Mouse (Mus musculus): ENCODE data around the gene Manbal. TPM values are rescaled to one million over a fixed set of nuclear protein-coding genes. Genes with fewer than 3 reads are reported as not detected.

Gene Manbal
- 66.5 and 75.6 TPM in 2 replicates for polyA plus RNA-seq (2016; fragmentation: Nextera tagmentation; extraction: Ambion mirVana)

DNA sequence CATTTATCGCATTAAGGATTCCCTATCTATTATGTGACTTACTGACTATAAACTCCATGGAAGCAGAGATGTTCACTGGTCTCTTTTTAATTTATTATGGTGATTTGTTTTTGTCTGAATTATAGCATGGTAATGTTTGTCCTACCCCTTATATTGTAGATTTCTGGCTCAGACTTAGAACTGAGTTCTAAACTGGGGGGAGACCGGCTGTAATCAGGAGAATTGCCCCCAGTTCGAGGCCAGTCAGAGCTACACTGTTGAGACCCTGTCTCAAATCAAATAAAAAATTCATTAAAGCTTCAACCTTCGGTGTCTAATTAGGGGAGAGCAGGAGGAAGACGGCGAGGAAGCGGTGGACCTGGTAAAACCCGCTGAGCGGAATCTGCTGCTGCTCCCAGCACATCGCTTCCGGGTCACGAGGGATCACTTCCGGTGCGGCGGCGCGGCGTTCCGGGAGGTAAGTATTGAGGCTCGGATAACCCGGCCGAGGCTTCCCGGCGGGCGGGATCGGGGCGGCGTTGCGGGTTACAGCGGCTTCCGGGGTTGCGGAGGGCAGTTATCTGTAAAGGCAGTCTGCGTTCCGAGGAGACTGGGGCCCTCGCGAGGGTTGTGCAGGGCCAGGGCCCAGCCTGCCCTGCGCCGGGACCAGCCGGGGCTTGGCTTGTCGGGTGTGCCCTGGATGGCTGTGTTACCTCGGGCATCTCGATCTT is at the start of gene Manbal:
TSS of gene Manbal (plus strand) at position 411 of the 710 bp plus-strand sequence.
- Histone ChIP-seq H3K4me2 (replicated peaks) (peak within 1 kb of the TSS; percentile 90), H3K27ac (replicated peaks) (peak within 1 kb of the TSS; percentile 91), H3K9me3 (no peaks in the 10 kb centered on the region), H3K36me3 (peaks cover 4% of the 10 kb centered on the region; the same call in 1 of the 2 replicates), H3K4me1 (peaks cover 22% of the 10 kb centered on the region), H3K9ac (replicated peaks) (peak within 1 kb of the TSS; percentile 93), H3K27me3 (no peaks in the 10 kb centered on the region), H3K4me3 (peak within 1 kb of the TSS; percentile 84)
- WGBS = 5% methylated on average over 42 of the region's 42 CpGs
- ATAC-seq (ENCODE audit: low FRiP score, low read depth) = peak; percentile 89

DNA sequence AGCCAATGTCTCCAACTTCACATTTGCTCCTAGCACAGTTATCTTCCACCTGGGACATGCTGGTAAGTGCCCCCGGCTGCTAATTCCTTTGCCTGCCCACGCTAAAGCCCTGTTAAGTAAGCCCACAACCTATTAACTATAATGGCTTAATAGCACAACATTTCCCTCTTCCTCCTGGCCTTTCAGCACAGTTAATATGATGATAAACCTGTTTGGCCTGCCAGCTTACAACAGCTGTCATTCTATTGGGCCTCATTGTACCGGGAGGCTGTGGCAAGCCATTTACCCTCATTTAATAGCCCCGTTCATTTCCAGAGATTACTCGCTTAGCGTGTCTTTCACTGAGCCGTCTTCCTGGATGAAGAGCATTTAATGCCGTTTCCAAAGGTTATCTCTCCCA is 47.3 kb upstream of the Manbal start:
- WGBS = 87% methylated on average over 8 of the region's 8 CpGs
- no peaks in the 10 kb centered on the region for H3K27me3 ChIP-seq
- H3K27ac ChIP-seq (replicated peaks) = no peak overlapping the region
- H3K4me2 ChIP-seq (replicated peaks) = no peak overlapping the region
- ATAC-seq (ENCODE audit: low FRiP score, low read depth) = no peak
- H3K4me3 ChIP-seq = no peak overlapping the region
- H3K9ac ChIP-seq (replicated peaks) = no peak overlapping the region
- no peaks in the 10 kb centered on the region for H3K9me3 ChIP-seq
- no peaks in the 10 kb centered on the region; the same call in 1 of the 2 replicates for H3K4me1 ChIP-seq
- peaks cover 90% of the 10 kb centered on the region for H3K36me3 ChIP-seq

GRCm38 (mm10) chr2:157320886-157321285 is 46.5 kb upstream of the Manbal start:
- H3K4me3 ChIP-seq = no peak overlapping the region
- no peaks in the 10 kb centered on the region; the same call in 1 of the 2 replicates for H3K4me1 ChIP-seq
- WGBS = 47% methylated on average over 5 of the region's 5 CpGs
- no peak overlapping the region for H3K9ac ChIP-seq (replicated peaks)
- H3K27me3 ChIP-seq = no peaks in the 10 kb centered on the region
- H3K4me2 ChIP-seq (replicated peaks) = no peak overlapping the region
- H3K36me3 ChIP-seq = peaks cover 90% of the 10 kb centered on the region
- H3K9me3 ChIP-seq = no peaks in the 10 kb centered on the region
- H3K27ac ChIP-seq (replicated peaks) = no peak overlapping the region
- no peak for ATAC-seq (ENCODE audit: low FRiP score, low read depth)

DNA sequence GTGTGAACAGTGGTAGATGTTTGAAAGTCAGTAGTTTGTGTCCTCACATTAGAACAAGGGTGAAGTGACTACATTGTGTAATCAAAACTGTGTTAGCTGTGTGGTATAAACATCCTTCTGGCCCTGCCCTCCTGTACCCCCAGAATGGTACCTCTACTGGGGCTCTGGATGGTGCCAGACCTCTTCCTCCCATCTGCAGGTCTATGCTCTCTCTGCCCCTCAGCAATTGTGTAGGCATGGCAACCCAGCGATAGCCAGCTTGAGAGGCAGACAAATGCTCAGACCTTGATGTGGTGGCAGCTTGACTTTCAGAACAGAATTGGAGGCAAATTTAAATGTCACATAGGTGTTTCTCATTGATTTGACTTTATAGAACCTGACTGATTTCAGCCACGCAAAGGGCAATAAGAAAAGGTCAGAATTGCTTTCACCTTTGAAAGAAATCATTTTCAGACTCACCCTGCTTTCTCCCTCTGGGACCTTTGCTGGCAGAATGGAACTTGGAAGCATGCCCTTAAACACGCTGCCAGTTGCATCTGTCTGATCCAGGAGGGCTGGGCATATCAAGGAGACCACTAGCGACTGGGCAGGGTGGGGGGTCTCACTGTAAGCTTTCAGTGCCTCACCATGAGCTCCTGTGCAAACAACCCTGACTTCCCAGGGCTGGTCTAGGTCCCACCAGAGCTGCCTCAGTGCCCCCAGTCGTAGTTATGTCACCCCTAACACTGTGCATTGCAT is 45.2 kb upstream of the Manbal start:
- Histone ChIP-seq H3K36me3 (peaks cover 92% of the 10 kb centered on the region), H3K4me1 (no peaks in the 10 kb centered on the region; the same call in 1 of the 2 replicates), H3K4me3 (no peak overlapping the region), H3K4me2 (replicated peaks) (no peak overlapping the region), H3K9me3 (no peaks in the 10 kb centered on the region), H3K27ac (replicated peaks) (no peak overlapping the region), H3K27me3 (no peaks in the 10 kb centered on the region), H3K9ac (replicated peaks) (no peak overlapping the region)
- no peak for ATAC-seq (ENCODE audit: low FRiP score, low read depth)
- WGBS = 95% methylated on average over 5 of the region's 5 CpGs

DNA sequence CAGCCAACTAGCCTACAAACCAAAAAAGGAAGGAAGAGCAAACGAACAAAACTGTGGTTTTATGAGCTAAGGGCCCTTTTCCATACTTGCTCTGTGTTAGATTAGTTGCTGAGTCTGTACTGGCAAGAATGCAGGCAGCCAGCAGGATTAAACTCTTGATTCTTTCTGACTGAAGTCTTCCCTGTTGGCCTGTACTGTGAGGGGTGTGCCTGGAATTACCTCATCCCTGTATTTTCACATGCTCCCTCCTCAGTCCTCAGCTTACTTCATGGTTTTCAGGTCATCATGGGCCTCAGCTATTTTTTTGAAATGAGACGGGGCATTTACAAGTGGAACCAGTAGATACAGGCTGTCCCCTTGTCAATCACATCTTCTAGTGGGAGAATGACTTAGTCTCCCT is 42.2 kb upstream of the Manbal start:
- no peaks in the 10 kb centered on the region for H3K27me3 ChIP-seq
- H3K4me1 ChIP-seq = peaks cover 22% of the 10 kb centered on the region
- no peak overlapping the region for H3K27ac ChIP-seq (replicated peaks)
- no peak overlapping the region for H3K4me2 ChIP-seq (replicated peaks)
- H3K4me3 ChIP-seq = no peak overlapping the region
- no peak for ATAC-seq (ENCODE audit: low FRiP score, low read depth)
- no peaks in the 10 kb centered on the region for H3K9me3 ChIP-seq
- no peak overlapping the region for H3K9ac ChIP-seq (replicated peaks)
- H3K36me3 ChIP-seq = peaks cover 72% of the 10 kb centered on the region
- WGBS = 84% methylated on average over 2 of the region's 2 CpGs

DNA sequence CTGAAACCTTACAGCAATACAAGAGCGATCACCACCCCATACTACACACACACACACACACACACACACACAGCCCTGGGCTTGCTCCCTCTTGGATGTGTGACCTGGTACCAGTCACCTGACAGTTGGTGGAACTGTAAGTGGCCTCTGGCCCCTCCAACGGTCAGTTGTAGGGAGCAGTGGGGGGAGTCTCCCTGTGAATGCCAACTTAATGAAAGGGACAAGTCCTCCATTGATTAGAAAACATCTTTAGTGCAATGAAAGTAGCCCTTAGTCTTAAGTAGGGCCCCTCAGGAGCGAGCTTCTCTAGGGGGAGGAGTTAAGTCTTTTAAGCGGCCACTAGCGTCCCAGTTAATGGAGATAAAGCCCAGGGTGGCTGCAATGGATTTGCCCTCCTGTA is 39.3 kb upstream of the Manbal start:
- Histone ChIP-seq H3K27me3 (no peaks in the 10 kb centered on the region), H3K27ac (replicated peaks) (peak overlapping the region; percentile 81), H3K4me1 (peaks cover 29% of the 10 kb centered on the region), H3K4me3 (no peak overlapping the region), H3K9ac (replicated peaks) (no peak overlapping the region), H3K4me2 (replicated peaks) (peak overlapping the region; percentile 18; the same call in 1 of the 2 replicates), H3K36me3 (peaks cover 43% of the 10 kb centered on the region), H3K9me3 (no peaks in the 10 kb centered on the region)
- WGBS = 8% methylated on average over 5 of the region's 5 CpGs
- peak; percentile 59 for ATAC-seq (ENCODE audit: low FRiP score, low read depth)

DNA sequence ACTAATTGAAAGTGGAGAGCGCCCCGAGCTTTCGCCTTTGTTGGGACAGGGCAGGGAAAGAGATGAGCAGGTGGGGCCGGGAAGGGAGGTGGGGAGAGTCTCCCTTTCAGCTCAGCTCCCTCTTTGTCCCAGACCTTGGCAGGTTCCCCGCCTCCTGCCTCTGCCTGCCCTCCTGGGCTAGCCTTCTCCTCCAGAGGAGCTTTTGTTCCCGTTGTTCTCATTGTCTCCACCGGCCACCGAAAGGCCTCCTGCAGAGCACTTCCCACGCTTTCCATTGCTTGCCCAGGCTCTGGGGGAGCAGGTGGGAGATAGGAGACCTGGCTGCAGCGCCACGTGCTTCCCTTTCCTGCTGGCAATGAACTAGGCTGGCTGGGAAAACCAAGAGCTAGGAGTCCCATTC is 38.8 kb upstream of the Manbal start:
- Histone ChIP-seq H3K4me3 (no peak overlapping the region), H3K4me2 (replicated peaks) (peak overlapping the region; percentile 18; the same call in 1 of the 2 replicates), H3K4me1 (peaks cover 31% of the 10 kb centered on the region), H3K36me3 (peaks cover 38% of the 10 kb centered on the region), H3K9ac (replicated peaks) (no peak overlapping the region), H3K27ac (replicated peaks) (peak overlapping the region; percentile 81), H3K27me3 (no peaks in the 10 kb centered on the region), H3K9me3 (no peaks in the 10 kb centered on the region)
- 5% methylated on average over 11 of the region's 11 CpGs for WGBS
- peak; percentile 83 for ATAC-seq (ENCODE audit: low FRiP score, low read depth)

GRCm38 (mm10) chr2:157332059-157332458 is 35.3 kb upstream of the Manbal start:
- peaks cover 5% of the 10 kb centered on the region; the same call in 1 of the 2 replicates for H3K36me3 ChIP-seq
- H3K9me3 ChIP-seq = no peaks in the 10 kb centered on the region
- no peak overlapping the region for H3K9ac ChIP-seq (replicated peaks)
- 74% methylated on average over 5 of the region's 5 CpGs for whole genome bisulfite sequencing
- H3K4me3 ChIP-seq = no peak overlapping the region
- H3K4me2 ChIP-seq (replicated peaks) = no peak overlapping the region
- H3K27me3 ChIP-seq = 0 out of 2 replicates have a peak, but pooled peaks cover 3% of the 10 kb centered on the region
- no peak for ATAC-seq (ENCODE audit: low FRiP score, low read depth)
- peaks cover 31% of the 10 kb centered on the region for H3K4me1 ChIP-seq
- peak overlapping the region; percentile 60 for H3K27ac ChIP-seq (replicated peaks)

- H3K4me1 ChIP-seq = peaks cover 52% of the 10 kb centered on the region
- no peak for ATAC-seq (ENCODE audit: low FRiP score, low read depth)
Measured at GRCm38 (mm10) chr2:157338663-157339062, 28.7 kb upstream of the Manbal start.

DNA sequence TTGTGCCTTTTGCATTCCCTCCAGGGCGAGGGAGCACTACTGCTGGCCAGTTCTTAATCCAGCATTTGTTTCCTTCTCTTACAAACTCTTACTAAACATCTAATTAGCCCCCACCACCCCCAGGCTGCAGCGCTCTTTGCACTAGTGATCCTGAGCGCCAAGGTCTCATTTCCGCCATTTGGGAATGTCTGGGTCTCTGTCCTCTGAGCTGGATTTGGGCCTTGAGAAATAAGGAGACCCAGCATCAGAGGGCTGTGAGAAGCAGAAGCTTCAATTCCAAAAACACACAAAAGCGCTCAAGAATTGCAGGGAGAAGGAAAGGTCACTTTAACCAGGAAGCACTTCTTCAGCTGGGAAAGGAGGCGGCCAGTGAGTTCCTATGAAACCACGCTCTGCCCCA is 27.9 kb upstream of the Manbal start:
- Histone ChIP-seq H3K4me3 (no peak overlapping the region), H3K27me3 (0 out of 2 replicates have a peak, but pooled peaks cover 4% of the 10 kb centered on the region), H3K9ac (replicated peaks) (peak overlapping the region; percentile 39; the same call in 1 of the 2 replicates), H3K27ac (replicated peaks) (peak overlapping the region; percentile 93), H3K4me1 (peaks cover 52% of the 10 kb centered on the region), H3K36me3 (no peaks in the 10 kb centered on the region), H3K9me3 (no peaks in the 10 kb centered on the region), H3K4me2 (replicated peaks) (no peak overlapping the region)
- ATAC-seq (ENCODE audit: low FRiP score, low read depth) = no peak
- WGBS = 65% methylated on average over 7 of the region's 7 CpGs

More at GRCm38 (mm10) chr2:157338663-157339062, 28.7 kb upstream of the Manbal start:
- no peaks in the 10 kb centered on the region for H3K36me3 ChIP-seq
- WGBS = 23% methylated on average over 5 of the region's 5 CpGs
- H3K9me3 ChIP-seq = no peaks in the 10 kb centered on the region
- H3K27me3 ChIP-seq = 0 out of 2 replicates have a peak, but pooled peaks cover 4% of the 10 kb centered on the region
- H3K27ac ChIP-seq (replicated peaks) = peak overlapping the region; percentile 11; the same call in 1 of the 2 replicates
- no peak overlapping the region for H3K9ac ChIP-seq (replicated peaks)
- H3K4me3 ChIP-seq = no peak overlapping the region
- H3K4me2 ChIP-seq (replicated peaks) = no peak overlapping the region

- H3K27me3 ChIP-seq = 0 out of 2 replicates have a peak, but pooled peaks cover 4% of the 10 kb centered on the region
- peak overlapping the region; percentile 50 for H3K9ac ChIP-seq (replicated peaks)
- peaks cover 52% of the 10 kb centered on the region for H3K4me1 ChIP-seq
- no peaks in the 10 kb centered on the region for H3K36me3 ChIP-seq
- H3K27ac ChIP-seq (replicated peaks) = peak overlapping the region; percentile 93
- no peaks in the 10 kb centered on the region for H3K9me3 ChIP-seq
- 10% methylated on average over 7 of the region's 7 CpGs for WGBS
- no peak overlapping the region for H3K4me2 ChIP-seq (replicated peaks)
- peak; percentile 71 for ATAC-seq (ENCODE audit: low FRiP score, low read depth)
- H3K4me3 ChIP-seq = no peak overlapping the region
Measured at GRCm38 (mm10) chr2:157340221-157340741, 27.1 kb upstream of the Manbal start.
